Mouse (Mus musculus) liver, postnatal 0 days (tissue): ENCODE measurements around the gene Cfap20.

Experiments used
- CTCF ChIP-seq: sonication (generic); IDR thresholded peaks from 2 replicates; pipeline ENCODE4 v1.5.1; 2016; ENCODE audit warnings: antibody characterized with exemption, low read depth
- EP300 ChIP-seq: IDR thresholded peaks from 2 replicates; pipeline ENCODE4 v1.6.1; 2016; ENCODE audit warnings: antibody characterized with exemption, low read depth, mild to moderate bottlenecking

DNA sequence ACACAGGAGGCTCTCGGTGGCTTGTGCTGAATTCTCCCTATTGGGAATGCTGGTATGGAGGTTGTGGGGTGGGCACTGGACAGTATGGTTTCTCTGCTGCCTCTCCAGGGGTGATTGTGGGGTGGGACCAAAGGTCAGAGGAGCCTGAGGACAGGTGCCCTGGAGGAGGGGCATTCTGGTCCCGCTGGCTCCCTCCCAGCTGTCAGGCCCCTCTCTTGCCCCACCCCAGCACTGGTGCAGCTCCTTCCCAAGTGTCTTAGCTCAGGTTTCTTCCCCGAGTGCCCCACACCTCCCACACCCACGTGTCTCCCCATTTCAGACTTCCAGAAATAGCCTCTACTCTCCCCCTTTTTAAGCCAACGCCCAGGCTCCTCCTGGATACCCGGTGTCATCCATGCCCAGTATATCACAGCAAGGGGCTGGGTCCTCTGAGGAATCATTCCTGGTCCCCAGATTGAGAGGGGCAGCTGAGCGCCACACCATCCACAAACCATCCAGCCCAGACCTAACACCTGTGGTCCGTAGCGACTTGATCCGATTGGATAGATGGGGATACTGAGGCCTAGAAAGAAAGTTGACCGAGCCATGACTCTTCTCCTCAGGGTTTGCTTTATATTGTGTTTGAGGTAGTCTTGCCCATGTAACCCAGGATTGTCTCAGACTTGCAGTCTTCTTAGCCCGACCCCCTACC, 58.2 kb downstream of the Cfap20 start:
- TF ChIP-seq EP300 (no peak), CTCF (no peak)
